Mouse (Mus musculus) E14TG2a.4 (cell line): ENCODE measurements at regions not wholly inside any gene's neighbourhood (a gene's known extent, or its start where the extent isn't known, plus 50 kb on each side); places are given as distances from the start of the nearest gene placed in this dataset.

Source experiments
- CTCF ChIP-seq: conservative IDR thresholded peaks from 2 replicates; pipeline ENCODE4 v1.5.1; 2014; ENCODE audit warnings: low read length
- NANOG ChIP-seq: IDR thresholded peaks from 2 replicates; pipeline ENCODE4 v1.6.1; 2014; ENCODE audit warnings: borderline replicate concordance, low read length, mixed read lengths
- POU5F1 ChIP-seq: IDR thresholded peaks from 2 replicates; pipeline ENCODE4 v1.6.1; 2014; ENCODE audit warnings: low read length, borderline replicate concordance

DNA sequence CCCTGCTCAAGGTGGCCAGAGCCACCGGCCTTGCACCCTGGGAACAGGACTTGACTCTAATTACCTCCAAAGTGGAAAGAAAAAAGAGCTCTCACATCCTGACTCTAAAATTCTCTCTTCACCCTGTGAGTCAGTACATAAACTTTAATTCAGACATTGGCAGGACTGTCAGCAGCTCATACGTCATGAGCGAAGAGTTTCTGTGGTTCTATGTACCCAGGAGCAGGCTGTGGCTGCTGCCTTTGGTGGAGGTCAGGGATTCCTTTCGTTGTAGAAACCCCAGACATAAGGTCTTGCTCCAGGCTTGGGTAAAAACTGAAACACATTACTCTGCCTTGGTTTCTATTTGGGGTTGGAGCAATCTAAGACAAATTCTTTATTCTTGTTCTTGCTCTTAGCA lies 319.4 kb downstream of the Foxa2 start:
- TF ChIP-seq CTCF (no peak), POU5F1 (no peak), NANOG (no peak)
